Mouse (Mus musculus): ENCODE measurements around the gene Tmem107. TPM values are rescaled to one million over a fixed set of nuclear protein-coding genes. Genes with fewer than 3 reads are reported as not detected.

The Tmem107 gene
- total and polyA plus RNA-seq, 2 experiments from 2014 or later: 41.7 to 45.6 TPM

GRCm38 (mm10) chr11:69094697-69095429 lies 24.3 kb downstream of the Tmem107 start, which contains the start of gene Per1:
Per1 (plus strand) TSS chr11:69095217.
- Histone ChIP-seq H3K4me1 (ENCODE audit: insufficient read depth) (peaks cover 32% of the 10 kb centered on the region), H3K36me3 (ENCODE audit: insufficient read depth) (peaks cover 19% of the 10 kb centered on the region), H3K27me3 (ENCODE audit: insufficient read depth, low read length) (no peaks in the 10 kb centered on the region), H3K27ac (ENCODE audit: low read depth, low read length) (peak within 1 kb of the TSS; percentile 90), H3K4me3 (ENCODE audit: low read depth, low read length) (peak within 1 kb of the TSS; percentile 42), H3K4me2 (ENCODE audit: low read depth) (peak within 1 kb of the TSS; percentile 87), H3K9ac (peak within 1 kb of the TSS; percentile 69), H3K9me3 (ENCODE audit: low read length) (no peaks in the 10 kb centered on the region)
- 2% methylated on average over 37 of the region's 37 CpGs for WGBS
- TF ChIP-seq CTCF (IDR thresholded peaks at IDR 0.05; ENCODE audit: low read depth): no peak; the same call in 1 of the 2 replicates
- DNase-seq: peak; percentile 99
- ATAC-seq: peak; percentile 95

GRCm38 (mm10) chr11:69095511-69096231 lies 25.1 kb downstream of the Tmem107 start:
- Histone ChIP-seq H3K27me3 (ENCODE audit: insufficient read depth, low read length) (no peaks in the 10 kb centered on the region), H3K36me3 (ENCODE audit: insufficient read depth) (peaks cover 21% of the 10 kb centered on the region), H3K9ac (peak overlapping the region; percentile 69), H3K27ac (ENCODE audit: low read depth, low read length) (peak overlapping the region; percentile 88), H3K4me3 (ENCODE audit: low read depth, low read length) (peak overlapping the region; percentile 42), H3K9me3 (ENCODE audit: low read length) (no peaks in the 10 kb centered on the region), H3K4me2 (ENCODE audit: low read depth) (peak overlapping the region; percentile 87), H3K4me1 (ENCODE audit: insufficient read depth) (peaks cover 27% of the 10 kb centered on the region)
- WGBS: 1% methylated on average over 27 of the region's 27 CpGs
- ATAC-seq (no peak), DNase-seq (no peak)
- no peak for TF ChIP-seq CTCF (IDR thresholded peaks at IDR 0.05; ENCODE audit: low read depth)

- DNase-seq (no peak), ATAC-seq (no peak)
- WGBS: 10% methylated on average over 9 of the region's 9 CpGs
- no peak for TF ChIP-seq CTCF (IDR thresholded peaks at IDR 0.05; ENCODE audit: low read depth)
- Histone ChIP-seq H3K9ac (peak overlapping the region; percentile 69), H3K4me2 (ENCODE audit: low read depth) (peak overlapping the region; percentile 87), H3K4me1 (ENCODE audit: insufficient read depth) (peaks cover 27% of the 10 kb centered on the region), H3K27me3 (ENCODE audit: insufficient read depth, low read length) (no peaks in the 10 kb centered on the region), H3K27ac (ENCODE audit: low read depth, low read length) (peak overlapping the region; percentile 88), H3K4me3 (ENCODE audit: low read depth, low read length) (peak overlapping the region; percentile 42), H3K9me3 (ENCODE audit: low read length) (no peaks in the 10 kb centered on the region), H3K36me3 (ENCODE audit: insufficient read depth) (peaks cover 20% of the 10 kb centered on the region)
These were observed 25.9 kb downstream of the Tmem107 start for GRCm38 (mm10) chr11:69096360-69096986.

GRCm38 (mm10) chr11:69096987-69097900 lies 26.6 kb downstream of the Tmem107 start:
- Histone ChIP-seq H3K9ac (peak overlapping the region; percentile 69), H3K4me3 (ENCODE audit: low read depth, low read length) (peak overlapping the region; percentile 33), H3K27ac (ENCODE audit: low read depth, low read length) (peak overlapping the region; percentile 88), H3K27me3 (ENCODE audit: insufficient read depth, low read length) (no peaks in the 10 kb centered on the region), H3K36me3 (ENCODE audit: insufficient read depth) (peaks cover 21% of the 10 kb centered on the region), H3K4me1 (ENCODE audit: insufficient read depth) (peaks cover 27% of the 10 kb centered on the region), H3K4me2 (ENCODE audit: low read depth) (peak overlapping the region; percentile 87), H3K9me3 (ENCODE audit: low read length) (no peaks in the 10 kb centered on the region)
- ATAC-seq: no peak
- DNase-seq: peak; percentile 86
- 2% methylated on average over 29 of the region's 29 CpGs for WGBS
- TF ChIP-seq CTCF (IDR thresholded peaks at IDR 0.05; ENCODE audit: low read depth): no peak

DNA sequence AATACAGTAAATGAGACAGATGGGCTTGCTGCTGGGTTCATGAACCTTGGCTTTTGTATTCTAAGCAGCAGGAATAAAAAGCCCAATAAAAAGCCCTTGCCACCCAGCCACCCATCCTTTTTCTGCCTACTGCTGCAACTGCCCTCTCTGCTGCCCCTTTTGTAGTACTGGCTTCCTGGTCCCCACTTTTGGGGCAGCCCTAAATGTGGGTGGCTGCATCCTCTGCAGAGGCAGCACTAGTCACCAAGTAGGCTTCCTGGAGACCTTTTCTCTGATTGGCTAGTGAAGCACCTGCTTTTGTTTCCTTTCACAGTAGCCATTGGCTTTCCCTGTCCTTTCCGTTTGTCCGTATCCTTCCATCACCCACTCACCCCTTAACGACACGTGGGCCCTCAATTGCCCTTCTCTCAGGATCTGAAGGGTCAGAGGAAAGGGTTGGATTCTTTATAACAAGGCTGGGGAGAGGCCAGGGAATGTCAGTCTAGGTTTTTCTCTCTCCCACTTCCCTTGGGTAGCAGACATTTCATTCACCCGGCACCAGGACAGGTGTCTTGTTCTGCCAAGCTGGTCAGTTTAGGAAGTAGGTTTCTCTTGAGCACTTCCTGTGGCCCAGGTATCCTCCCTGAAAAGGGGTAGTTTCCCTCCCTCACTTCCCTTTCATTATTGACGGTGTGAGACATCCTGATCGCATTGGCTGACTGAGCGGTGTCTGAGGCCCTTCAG lies 27.6 kb downstream of the Tmem107 start:
- H3K4me1 ChIP-seq (ENCODE audit: insufficient read depth): peaks cover 27% of the 10 kb centered on the region
- DNase-seq (no peak), ATAC-seq (no peak)
- H3K27ac ChIP-seq (ENCODE audit: low read depth, low read length): peak overlapping the region; percentile 88
- H3K4me2 ChIP-seq (ENCODE audit: low read depth): peak overlapping the region; percentile 87
- no peaks in the 10 kb centered on the region for H3K9me3 ChIP-seq (ENCODE audit: low read length)
- H3K27me3 ChIP-seq (ENCODE audit: insufficient read depth, low read length): no peaks in the 10 kb centered on the region
- peaks cover 27% of the 10 kb centered on the region for H3K36me3 ChIP-seq (ENCODE audit: insufficient read depth)
- peak overlapping the region; percentile 58 for H3K4me3 ChIP-seq (ENCODE audit: low read depth, low read length)
- 17% methylated on average over 8 of the region's 8 CpGs for WGBS
- TF ChIP-seq CTCF (IDR thresholded peaks at IDR 0.05; ENCODE audit: low read depth): no peak
- peak overlapping the region; percentile 69; the same call in 1 of the 2 replicates for H3K9ac ChIP-seq

DNA sequence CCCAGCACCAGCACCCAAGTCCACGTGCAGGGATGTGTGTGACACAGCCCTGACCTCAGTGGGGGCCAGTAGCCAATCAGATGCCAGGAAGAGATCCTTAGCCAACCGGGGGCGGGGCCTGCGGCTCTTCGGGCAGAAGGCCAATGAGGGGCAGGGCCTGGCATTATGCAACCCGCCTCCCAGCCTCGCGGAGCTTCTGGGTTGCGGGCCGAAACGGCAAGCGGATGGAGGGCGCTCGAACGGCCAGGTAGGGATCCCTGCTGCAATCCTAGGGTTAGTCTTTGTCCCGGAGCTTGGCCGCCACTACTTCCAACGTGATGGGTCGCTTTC lies 28.1 kb downstream of the Tmem107 start:
- Histone ChIP-seq H3K4me3 (ENCODE audit: low read depth, low read length) (peak overlapping the region; percentile 58), H3K4me1 (ENCODE audit: insufficient read depth) (peaks cover 27% of the 10 kb centered on the region), H3K27ac (ENCODE audit: low read depth, low read length) (peak overlapping the region; percentile 88), H3K4me2 (ENCODE audit: low read depth) (peak overlapping the region; percentile 87), H3K9me3 (ENCODE audit: low read length) (no peaks in the 10 kb centered on the region), H3K9ac (peak overlapping the region; percentile 69), H3K36me3 (ENCODE audit: insufficient read depth) (peaks cover 32% of the 10 kb centered on the region), H3K27me3 (ENCODE audit: insufficient read depth, low read length) (no peaks in the 10 kb centered on the region)
- DNase-seq: peak; percentile 91
- no peak for ATAC-seq
- WGBS: 2% methylated on average over 19 of the region's 19 CpGs
- no peak for TF ChIP-seq CTCF (IDR thresholded peaks at IDR 0.05; ENCODE audit: low read depth)
